Mouse (Mus musculus) kidney, postnatal 4 days (tissue): Measurements from ENCODE around the gene Irf6.

ENCODE experiments used
- DNase-seq, 2 experiments: peaks; one replicate each; pipeline ENCODE4 v3.0.0; 2021; ENCODE audit warnings: mixed read lengths in 2 of 2

Irf6 gene

DNA sequence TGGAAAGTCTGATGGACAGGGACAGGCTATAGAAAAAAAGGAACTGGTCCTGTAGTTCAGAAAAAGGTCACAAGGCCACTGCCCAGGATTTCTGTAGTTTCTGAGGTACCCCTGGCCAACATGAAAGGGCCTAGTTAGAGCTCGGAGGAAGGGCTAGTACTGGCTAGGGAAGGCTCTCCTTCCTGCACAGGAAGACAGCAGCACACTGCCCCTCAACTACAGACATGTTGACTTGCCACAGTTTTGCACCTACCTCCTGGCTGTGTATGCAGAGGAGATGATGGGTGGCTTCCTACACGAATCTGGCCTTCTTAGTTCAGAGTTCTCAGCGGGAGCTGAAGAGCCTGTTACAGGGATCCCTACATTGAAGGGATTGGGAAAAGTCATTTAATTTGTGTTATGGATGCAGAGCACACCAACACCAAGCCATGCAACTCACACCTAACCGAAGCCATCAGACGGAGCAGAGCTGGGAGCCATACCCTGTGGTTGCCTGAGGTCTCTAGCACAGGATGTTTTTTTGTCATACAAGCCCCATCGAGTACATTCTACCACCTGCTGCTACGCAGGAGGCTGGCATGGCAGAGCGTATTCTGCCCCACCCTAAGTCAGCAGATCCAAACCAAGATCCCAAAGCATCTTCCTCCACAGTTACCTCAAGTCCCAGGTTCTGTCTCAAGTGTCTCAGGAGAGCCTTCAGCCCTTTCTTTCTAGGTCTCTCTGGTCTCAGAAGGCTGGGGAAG, 47.9 kb downstream of the Irf6 start:
- no peak for DNase-seq

DNA sequence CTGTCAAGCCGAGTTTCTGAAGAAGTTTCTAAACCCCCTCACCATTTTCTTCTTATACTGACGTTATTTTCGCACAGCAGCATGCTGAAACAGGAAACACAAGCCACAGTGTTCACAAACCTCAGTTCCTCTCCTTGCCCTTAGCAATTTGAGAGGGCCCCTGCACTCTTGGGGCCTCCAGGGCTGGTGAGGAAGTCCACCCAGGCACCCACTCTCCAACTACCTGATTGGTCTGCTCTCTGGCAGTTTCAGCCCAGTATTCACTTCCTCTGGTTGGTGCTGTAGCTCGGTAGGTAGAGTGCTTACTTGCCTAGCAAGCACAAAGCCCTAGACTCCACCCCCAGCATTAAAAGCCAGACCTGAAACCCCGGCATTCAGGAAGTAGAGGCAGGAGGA, 48.5 kb downstream of the Irf6 start, which contains the start of gene Traf3ip3:
Traf3ip3 (minus strand) TSS at position 321 of the 396 bp plus-strand sequence.
- no peak for DNase-seq

DNA sequence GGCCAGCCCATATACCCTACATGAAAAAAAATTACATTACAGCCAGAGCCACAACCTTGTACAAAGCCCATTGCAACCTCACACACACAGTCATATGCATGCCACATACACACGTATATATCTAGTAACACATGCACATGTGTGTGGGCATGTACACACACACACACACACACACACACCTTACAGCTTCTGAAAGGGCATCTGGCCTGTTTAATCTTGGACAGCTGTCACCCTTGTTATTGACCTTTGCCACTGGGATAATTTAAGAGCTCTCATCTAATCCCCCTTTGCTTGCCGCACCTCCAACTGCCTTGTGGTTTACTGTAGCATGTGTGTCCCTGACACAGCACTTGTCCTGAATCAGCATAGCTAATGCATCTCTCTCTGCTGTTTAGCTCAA, 50.9 kb downstream of the Irf6 start:
- no peak for DNase-seq

DNA sequence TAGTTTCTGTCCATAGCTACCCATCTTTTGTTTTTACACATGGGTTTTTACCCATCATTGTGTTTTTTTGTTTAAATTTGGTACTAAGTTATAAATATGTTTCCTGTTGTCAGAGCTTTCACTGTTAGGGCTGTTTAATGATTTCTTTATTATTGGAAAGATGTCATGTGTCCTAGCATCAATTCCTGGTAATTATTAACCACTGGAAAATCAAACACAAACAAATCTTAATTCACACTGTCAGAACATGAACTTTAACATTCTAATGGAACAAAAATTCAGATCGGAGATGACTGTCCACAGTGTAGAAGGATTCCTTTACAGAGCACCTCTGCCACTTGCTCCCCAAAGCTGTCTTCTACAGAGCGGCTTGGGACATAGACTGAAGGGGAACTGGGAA, 52.5 kb downstream of the Irf6 start:
- no peak for DNase-seq

DNA sequence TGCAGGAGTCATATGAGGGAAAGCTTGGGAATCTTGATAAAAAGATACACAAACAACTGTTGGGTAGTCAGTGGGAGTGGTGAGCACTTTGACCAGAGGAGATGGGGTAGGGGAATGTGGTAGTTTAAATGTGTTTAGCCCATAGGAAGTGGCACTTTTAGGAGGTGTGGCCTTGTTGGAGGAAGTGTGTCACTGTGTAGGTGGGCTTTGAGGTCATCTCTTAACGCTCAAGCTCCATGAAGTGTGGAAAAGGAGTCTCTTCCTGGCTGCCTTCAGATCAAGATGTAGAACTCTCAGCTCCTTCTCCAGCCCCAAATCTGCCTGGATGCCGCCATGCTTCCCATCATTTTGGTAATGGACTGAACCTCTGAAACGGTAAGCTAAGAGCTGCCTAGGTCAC, 54.6 kb downstream of the Irf6 start, which contains the start of gene Lamb3:
Lamb3 (plus strand) TSS at position 197 of the 400 bp plus-strand sequence.
- DNase-seq, result no peak

DNA sequence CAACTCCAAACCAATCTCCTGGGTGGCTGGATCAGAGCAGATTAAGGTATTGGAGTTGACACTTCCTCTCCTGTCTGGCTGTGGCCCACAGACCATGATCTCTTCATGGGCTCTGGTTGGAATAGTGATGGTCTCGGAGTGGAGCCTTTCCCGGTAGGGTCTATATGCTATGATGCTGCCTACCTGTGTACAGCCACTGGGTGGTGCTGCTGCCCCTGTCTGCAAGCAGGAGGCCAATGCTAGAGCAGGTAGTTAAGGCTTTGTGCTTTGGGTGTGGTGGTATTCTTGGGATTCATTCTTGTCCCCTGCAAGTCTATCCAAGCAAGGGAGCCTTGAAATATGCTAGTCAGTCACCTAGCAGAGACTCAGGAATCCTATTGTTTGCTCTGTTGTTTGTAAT, 55.3 kb downstream of the Irf6 start:
- peak; percentile 78 to 82 for DNase-seq

DNA sequence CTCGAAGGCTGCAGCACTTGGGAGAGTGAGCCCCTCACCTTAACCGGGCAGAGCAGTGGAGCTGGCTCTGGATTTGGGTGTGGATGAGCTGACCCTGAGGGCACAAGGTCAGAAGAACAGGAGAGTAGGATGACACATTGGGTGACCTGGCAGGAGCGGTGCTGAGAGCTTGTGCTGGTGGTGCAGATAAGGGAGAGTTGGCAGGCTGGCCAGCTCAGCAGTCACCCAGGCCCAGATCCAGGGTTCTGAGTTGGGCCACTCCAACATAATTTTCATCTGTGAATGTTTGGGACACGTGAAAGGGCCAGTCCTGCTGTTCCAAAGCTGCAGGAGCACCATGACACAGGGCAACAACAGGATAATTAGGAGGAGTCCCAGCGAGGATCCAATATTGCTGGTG, 58.5 kb downstream of the Irf6 start:
- no peak for DNase-seq

DNA sequence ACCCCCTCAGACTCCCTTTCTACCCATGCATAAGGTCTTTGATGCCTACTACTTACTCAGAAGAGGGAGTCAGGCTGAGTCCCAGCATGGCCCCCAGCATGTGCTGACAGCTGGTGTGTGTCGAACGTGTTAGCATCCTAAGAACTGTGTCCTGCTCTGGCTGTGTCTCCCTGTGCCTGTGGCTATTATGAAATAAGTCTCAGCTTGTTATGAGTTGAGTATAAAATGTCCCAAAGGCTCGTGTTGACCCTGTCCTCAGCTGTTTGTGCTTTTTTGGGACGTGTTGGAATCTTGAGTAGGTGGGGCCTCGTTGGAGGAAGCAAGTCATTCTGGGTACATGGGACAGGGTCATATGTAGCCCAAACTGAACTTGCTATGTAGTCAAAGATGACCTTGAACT, 61.1 kb downstream of the Irf6 start:
- no peak for DNase-seq

DNA sequence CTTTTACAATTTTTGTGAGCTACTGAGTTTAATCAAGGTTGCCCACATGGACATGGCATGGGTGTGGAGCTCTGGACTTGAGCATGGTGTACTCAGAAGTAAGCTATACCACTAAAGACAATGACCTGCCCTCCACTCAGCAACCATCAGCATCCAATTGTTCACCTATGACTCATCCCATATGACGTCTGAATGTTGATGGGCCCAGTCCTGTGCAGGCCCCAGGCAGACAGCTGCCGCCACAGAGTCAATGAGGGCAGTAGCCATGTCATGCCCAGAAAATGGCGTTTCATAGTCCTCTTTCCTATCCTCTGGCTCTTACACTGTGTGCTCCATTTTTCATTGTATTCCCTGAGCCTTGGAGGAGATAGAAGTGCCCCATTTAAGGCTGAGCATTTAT, 63.1 kb downstream of the Irf6 start:
- no peak for DNase-seq

DNA sequence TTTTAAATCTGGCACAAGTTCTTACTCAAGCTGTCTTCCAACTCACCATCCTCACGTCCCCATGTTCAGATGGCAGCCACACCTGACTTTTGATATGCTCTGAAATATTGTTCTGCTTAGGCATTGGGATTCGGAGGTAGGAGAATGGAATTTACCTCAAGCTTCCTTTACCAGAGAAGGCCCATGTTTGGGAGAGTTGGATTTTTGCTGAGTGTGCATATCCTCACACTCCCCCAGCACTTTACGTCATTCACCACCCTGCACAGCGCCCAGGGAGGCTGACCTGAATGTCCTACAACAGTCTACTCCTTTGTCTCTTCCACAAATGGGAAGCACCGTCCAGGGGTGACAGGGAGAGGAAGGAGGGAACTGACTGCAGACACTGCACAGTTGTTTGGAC, 67.5 kb downstream of the Irf6 start:
- DNase-seq, result no peak
